Mouse (Mus musculus) liver, embryonic 15.5 days (tissue): Measurements from ENCODE around the gene Gm20911. TPM values are rescaled to one million over a fixed set of nuclear protein-coding genes. Genes with fewer than 3 reads are reported as not detected.
"Not testable (repeated sequence)": the region's sequence is repeated elsewhere in the genome, so short reads cannot be mapped to it uniquely, and the experiment has no call there.

Source experiments
- ATAC-seq: fragments of 200-750 bp; cut with Nextera tagmentation; 2 replicates; pipeline ENCODE4 v1.8.0; 2017; ENCODE audit warnings: moderate number of reproducible peaks, mild to moderate bottlenecking, moderate library complexity; ENCODE audit not compliant: insufficient read depth
- H3K27ac ChIP-seq: fragments of 300-500 bp; sonication (generic); replicated peaks from 2 replicates; pipeline ENCODE4 v1.5.1; 2015; ENCODE audit warnings: mild to moderate bottlenecking, inconsistent platforms
- H3K27me3 ChIP-seq: fragments of 300-500 bp; sonication (generic); 2 replicates; pipeline ENCODE4 v1.6.1; 2015; ENCODE audit warnings: mild to moderate bottlenecking, inconsistent platforms
- H3K36me3 ChIP-seq: fragments of 300-500 bp; sonication (generic); replicated peaks from 2 replicates; pipeline ENCODE4 v1.6.1; 2015; ENCODE audit warnings: moderate library complexity, mild to moderate bottlenecking, inconsistent platforms
- H3K4me1 ChIP-seq: fragments of 300-500 bp; sonication (generic); replicated peaks from 2 replicates; pipeline ENCODE4 v1.6.1; 2015; ENCODE audit warnings: inconsistent platforms
- H3K4me2 ChIP-seq: fragments of 300-500 bp; sonication (generic); 2 replicates; pipeline ENCODE4 v1.6.1; 2015; ENCODE audit warnings: moderate library complexity, mild to moderate bottlenecking, inconsistent platforms
- H3K4me3 ChIP-seq: fragments of 300-500 bp; sonication (generic); replicated peaks from 2 replicates; pipeline ENCODE4 v1.5.1; 2015; ENCODE audit warnings: mild to moderate bottlenecking, inconsistent platforms
- H3K9ac ChIP-seq: fragments of 300-500 bp; sonication (generic); 2 replicates; pipeline ENCODE4 v1.6.1; 2015; ENCODE audit warnings: moderate library complexity, mild to moderate bottlenecking, inconsistent platforms
- H3K9me3 ChIP-seq: fragments of 300-500 bp; sonication (generic); replicated peaks from 2 replicates; pipeline ENCODE4 v1.6.1; 2016; ENCODE audit warnings: inconsistent platforms
- WGBS: fragments of 180-500 bp; shearing (Covaris S2); methylation state at CpG from one replicate; pipeline ENCODE4 v1.1.7; 2015; ENCODE audit warnings: mixed read lengths; ENCODE audit not compliant: insufficient replicate concordance; 5-methylcytosine and 5-hydroxymethylcytosine counted together
- polyA plus RNA-seq: library from polyadenylated mRNA; unstranded; fragments of >200 nt; fragmentation: Nextera tagmentation; extraction: Ambion mirVana; gene quantifications from 2 replicates; pipeline ENCODE4 v1.2.1, GENCODE M21; 2015

Gene Gm20911
- polyA plus RNA-seq = not detected in 2 replicates

- H3K9me3 ChIP-seq, H3K9ac ChIP-seq, ATAC-seq, H3K4me1 ChIP-seq, H3K36me3 ChIP-seq, H3K4me2 ChIP-seq, H3K27me3 ChIP-seq, H3K4me3 ChIP-seq, H3K27ac ChIP-seq: not testable (repeated sequence)
- WGBS = no CpG with 5 or more reads among the region's 6 CpGs
These were observed at the start of gene Gm20911 for GRCm38 (mm10) chrY:81457707-81458106. Gm20911 (plus strand) TSS chrY:81458007.
